Mouse (Mus musculus): ENCODE data around the gene Zfp945. TPM values are rescaled to one million over a fixed set of nuclear protein-coding genes. Genes with fewer than 3 reads are reported as not detected.

The Zfp945 gene
- 34.9 TPM for polyA plus RNA-seq (2017; shearing (Covaris generic))

GRCm38 (mm10) chr17:22866845-22867481 lies at the start of gene Zfp945:
Gene Zfp945, minus strand, starts transcription at chr17:22867134.

Other genes starting within 250 kb of the Zfp945 start
- gene Vmn2r113, start 75.8 kb upstream of the Zfp945 start, polyA plus RNA-seq (2017; shearing (Covaris generic)) = 0.02 TPM
- gene Vmn2r-ps130, start 194.0 kb upstream of the Zfp945 start, polyA plus RNA-seq (2017; shearing (Covaris generic)) = not detected

Measured in inflammation-experienced regulatory T-cells, adult 16 weeks (primary cell).